Mouse (Mus musculus) midbrain, postnatal 0 days (tissue): Measurements from ENCODE around the gene Pcyt1a. TPM values are rescaled to one million over a fixed set of nuclear protein-coding genes. Genes with fewer than 3 reads are reported as not detected.

Experiments used
- ATAC-seq: fragments of 200-750 bp; cut with Nextera tagmentation; 2 replicates; pipeline ENCODE4 v1.8.0; 2017; ENCODE audit warnings: moderate number of reproducible peaks, mild to moderate bottlenecking, moderate TSS enrichment, moderate library complexity; ENCODE audit not compliant: low FRiP score
- DNase-seq: peaks from one replicate; pipeline ENCODE4 v3.0.0-alpha.2; 2015; ENCODE audit warnings: low spot score
- H3K27ac ChIP-seq: fragments of 300-500 bp; sonication (generic); 2 replicates; pipeline ENCODE4 v1.5.1; 2014; ENCODE audit warnings: low read depth, mild to moderate bottlenecking, low read length, mixed read lengths
- H3K27me3 ChIP-seq: fragments of 300-500 bp; sonication (generic); 2 replicates; pipeline ENCODE4 v1.6.1; 2014; ENCODE audit warnings: low read length, control low read depth, mixed read lengths; ENCODE audit not compliant: insufficient read depth
- H3K36me3 ChIP-seq: fragments of 300-500 bp; sonication (generic); 2 replicates; pipeline ENCODE4 v1.6.1; 2014; ENCODE audit warnings: low read length, control low read depth, mixed read lengths; ENCODE audit not compliant: insufficient read depth
- H3K4me1 ChIP-seq: fragments of 300-500 bp; sonication (generic); 2 replicates; pipeline ENCODE4 v1.6.1; 2014; ENCODE audit warnings: mild to moderate bottlenecking, control low read depth, antibody characterized with exemption, low read length, mixed read lengths; ENCODE audit not compliant: insufficient read depth
- H3K4me2 ChIP-seq: fragments of 300-500 bp; sonication (generic); 2 replicates; pipeline ENCODE4 v1.6.1; 2014; ENCODE audit warnings: low read depth, mild to moderate bottlenecking, low read length, mixed read lengths; ENCODE audit not compliant: poor library complexity, severe bottlenecking
- H3K4me3 ChIP-seq: fragments of 300-500 bp; sonication (generic); 2 replicates; pipeline ENCODE4 v1.5.1; 2014; ENCODE audit warnings: low read depth, mild to moderate bottlenecking, low read length, moderate library complexity
- H3K9ac ChIP-seq: fragments of 300-500 bp; sonication (generic); replicated peaks from 2 replicates; pipeline ENCODE4 v1.6.1; 2014; ENCODE audit warnings: mild to moderate bottlenecking, low read length, moderate library complexity, mixed read lengths; ENCODE audit not compliant: poor library complexity, severe bottlenecking
- H3K9me3 ChIP-seq: fragments of 300-500 bp; sonication (generic); 2 replicates; pipeline ENCODE4 v1.6.1; 2016; ENCODE audit warnings: low read length, control low read depth
- CTCF ChIP-seq: IDR thresholded peaks from 2 replicates; pipeline ENCODE4 v1.5.1; 2016; ENCODE audit warnings: antibody characterized with exemption, mild to moderate bottlenecking
- WGBS: fragments of 180-500 bp; shearing (Covaris S2); extraction: QIAGEN DNeasy Blood & Tissue Kit; methylation state at CpG from one replicate; pipeline ENCODE4 v1.1.7; 2014; 5-methylcytosine and 5-hydroxymethylcytosine counted together
- polyA plus RNA-seq: library from polyadenylated mRNA; unstranded; fragments of >200 nt; fragmentation: Nextera tagmentation; extraction: Ambion mirVana; gene quantifications from 2 replicates; pipeline ENCODE4 v1.2.1, GENCODE M21; 2015
- total RNA-seq: library from RNA; depleted of rRNA; stranded (reverse); fragments of >200 nt; gene quantifications from 2 replicates; pipeline ENCODE4 v1.2.3, GENCODE M21; 2014

Pcyt1a gene
- total and polyA plus RNA-seq, 2 experiments from 2014 or later = 49.2 to 52.7 TPM

DNA sequence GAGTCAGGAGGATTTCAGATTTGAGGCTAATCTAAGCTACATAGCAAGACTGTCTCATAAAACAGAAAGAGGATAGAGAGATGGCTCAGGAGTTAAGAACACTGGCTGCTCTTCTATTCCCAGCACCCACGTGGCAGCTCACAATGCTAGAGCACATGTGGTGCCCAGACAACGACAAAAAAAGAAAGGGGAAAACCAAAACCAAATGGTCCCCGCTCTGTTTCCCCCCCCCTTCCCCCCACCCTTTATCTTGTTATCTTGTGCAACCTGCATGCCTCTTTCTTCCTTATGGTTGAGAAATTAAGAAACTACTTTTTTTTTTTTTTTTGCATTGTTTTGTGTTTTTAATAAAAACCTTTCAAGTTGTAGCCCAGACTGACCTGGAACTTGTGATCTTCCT is 37.8 kb downstream of the Pcyt1a start:
- no peak for DNase-seq
- H3K4me2 ChIP-seq = no peak overlapping the region
- H3K9ac ChIP-seq = no peak overlapping the region
- WGBS = 89% methylated on average over 3 of the region's 3 CpGs
- TF ChIP-seq CTCF = no peak
- no peak for ATAC-seq
- no peak overlapping the region for H3K4me3 ChIP-seq
- no peaks in the 10 kb centered on the region for H3K4me1 ChIP-seq
- no peaks in the 10 kb centered on the region for H3K9me3 ChIP-seq
- peaks cover 47% of the 10 kb centered on the region for H3K36me3 ChIP-seq
- H3K27me3 ChIP-seq = no peaks in the 10 kb centered on the region
- no peak overlapping the region for H3K27ac ChIP-seq

- TF ChIP-seq CTCF = no peak
- Histone ChIP-seq H3K36me3 (peaks cover 45% of the 10 kb centered on the region), H3K9ac (no peak overlapping the region), H3K27me3 (no peaks in the 10 kb centered on the region), H3K4me1 (no peaks in the 10 kb centered on the region), H3K9me3 (no peaks in the 10 kb centered on the region), H3K4me2 (no peak overlapping the region), H3K27ac (no peak overlapping the region), H3K4me3 (no peak overlapping the region)
- ATAC-seq = no peak
- 81% methylated on average over 5 of the region's 5 CpGs for WGBS
- no peak for DNase-seq
Observed at GRCm38 (mm10) chr16:32469404-32470105, 38.8 kb downstream of the Pcyt1a start.

DNA sequence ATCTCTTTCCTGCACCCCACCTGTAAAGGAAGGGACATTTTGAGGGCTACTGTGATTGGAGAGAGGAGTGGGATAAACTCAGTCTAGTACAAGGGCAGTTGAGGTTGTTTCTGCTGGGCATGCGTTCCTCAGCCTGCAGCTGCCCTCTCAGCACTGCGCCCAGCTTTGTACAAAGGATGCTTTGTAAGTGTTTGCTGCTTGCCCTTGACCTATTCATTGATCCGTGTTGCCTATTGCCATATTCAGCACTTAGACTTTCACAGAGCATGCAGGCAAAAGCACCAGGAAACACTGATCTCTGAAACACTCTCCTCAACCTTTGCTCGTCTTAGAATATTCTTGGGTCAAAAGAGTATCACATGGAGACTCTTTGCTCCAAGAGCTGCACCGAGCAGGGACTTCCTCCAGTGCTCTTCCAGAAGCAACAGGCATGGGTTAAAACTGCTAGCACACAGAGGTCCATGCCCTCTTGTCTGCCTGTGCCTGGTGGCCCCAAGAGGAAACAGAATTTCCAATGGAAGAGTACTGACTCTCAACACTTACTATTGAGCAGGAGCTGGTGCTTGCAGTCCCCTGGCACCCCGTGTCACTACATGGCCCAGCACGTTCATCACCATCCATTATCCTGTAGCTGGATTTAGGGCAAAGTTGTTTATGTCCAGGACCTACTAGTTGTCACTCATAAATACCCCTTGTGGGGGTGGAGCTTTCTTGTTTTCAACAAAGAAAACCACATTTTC is 41.7 kb downstream of the Pcyt1a start:
- Histone ChIP-seq H3K9me3 (no peaks in the 10 kb centered on the region), H3K36me3 (peaks cover 43% of the 10 kb centered on the region), H3K9ac (no peak overlapping the region), H3K4me1 (no peaks in the 10 kb centered on the region), H3K4me3 (no peak overlapping the region), H3K27ac (no peak overlapping the region), H3K27me3 (no peaks in the 10 kb centered on the region), H3K4me2 (no peak overlapping the region)
- no peak for TF ChIP-seq CTCF
- 81% methylated on average over 7 of the region's 7 CpGs for WGBS
- ATAC-seq (no peak), DNase-seq (no peak)

GRCm38 (mm10) chr16:32477315-32477714 is 46.6 kb downstream of the Pcyt1a start:
- no peak overlapping the region for H3K4me3 ChIP-seq
- H3K27ac ChIP-seq = no peak overlapping the region
- H3K4me1 ChIP-seq = no peaks in the 10 kb centered on the region
- no peaks in the 10 kb centered on the region for H3K9me3 ChIP-seq
- H3K9ac ChIP-seq = no peak overlapping the region
- ATAC-seq = no peak
- H3K4me2 ChIP-seq = no peak overlapping the region
- TF ChIP-seq CTCF = no peak
- H3K36me3 ChIP-seq = peaks cover 17% of the 10 kb centered on the region
- 89% methylated on average over 6 of the region's 6 CpGs for WGBS
- H3K27me3 ChIP-seq = no peaks in the 10 kb centered on the region
- no peak for DNase-seq

DNA sequence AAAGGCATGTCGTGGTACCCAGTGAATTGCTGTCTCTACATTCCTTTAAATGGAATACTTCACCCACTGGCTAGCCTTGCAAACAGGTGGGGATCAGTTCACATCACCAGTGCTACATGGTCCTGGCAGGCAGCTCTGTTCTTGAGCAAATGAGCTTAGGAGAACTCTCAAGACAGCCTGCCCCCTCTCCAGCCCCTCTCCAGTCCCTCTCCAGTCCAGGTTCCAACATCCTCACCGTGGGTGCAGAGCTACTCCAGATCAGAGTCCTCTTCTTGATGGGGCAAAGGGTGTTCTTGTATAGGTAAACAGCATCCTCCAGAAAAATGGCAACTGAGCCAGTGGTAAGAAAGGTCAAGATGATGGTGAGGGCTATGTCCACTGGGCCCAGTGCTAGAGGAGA is 48.7 kb downstream of the Pcyt1a start:
- DNase-seq (no peak), ATAC-seq (no peak)

DNA sequence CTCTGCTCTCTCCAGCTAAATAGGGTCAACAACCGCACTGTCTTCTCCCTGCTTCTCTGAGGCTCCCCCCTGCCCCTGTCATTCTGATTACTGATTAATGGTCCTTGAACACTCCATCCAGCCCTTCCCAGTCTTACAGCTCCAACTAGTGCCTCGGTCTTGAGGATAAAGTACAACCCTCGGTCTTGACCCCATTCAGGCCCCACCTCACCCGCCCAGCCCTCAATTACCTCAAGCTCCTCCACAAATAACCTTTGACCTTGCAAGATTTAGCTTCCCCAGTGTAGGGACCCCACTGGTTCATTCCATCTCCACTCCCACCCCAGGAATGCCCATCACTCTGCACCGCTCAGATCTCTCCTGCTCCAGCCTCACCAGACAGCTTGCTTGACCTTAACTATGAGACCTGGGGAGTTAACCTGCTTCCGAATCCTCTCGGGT is 53.7 kb downstream of the Pcyt1a start:
- Histone ChIP-seq H3K27ac (no peak overlapping the region), H3K9ac (no peak overlapping the region), H3K9me3 (no peaks in the 10 kb centered on the region), H3K36me3 (no peaks in the 10 kb centered on the region), H3K27me3 (no peaks in the 10 kb centered on the region), H3K4me1 (no peaks in the 10 kb centered on the region), H3K4me3 (no peak overlapping the region), H3K4me2 (no peak overlapping the region)
- ATAC-seq = no peak
- no peak for DNase-seq
- TF ChIP-seq CTCF = no peak
- WGBS = 50% methylated on average over 7 of the region's 7 CpGs

More for the DNA sequence above, 48.7 kb downstream of the Pcyt1a start:
- 0 out of 2 replicates have a peak, but pooled peaks cover 3% of the 10 kb centered on the region for H3K36me3 ChIP-seq
- H3K4me2 ChIP-seq = no peak overlapping the region
- no peak overlapping the region for H3K4me3 ChIP-seq
- no peak for TF ChIP-seq CTCF
- WGBS = 73% methylated on average over 2 of the region's 2 CpGs
- H3K27me3 ChIP-seq = no peaks in the 10 kb centered on the region
- H3K9me3 ChIP-seq = no peaks in the 10 kb centered on the region
- H3K4me1 ChIP-seq = no peaks in the 10 kb centered on the region
- no peak overlapping the region for H3K9ac ChIP-seq
- H3K27ac ChIP-seq = no peak overlapping the region
